Mouse (Mus musculus) spleen, embryonic (tissue): Measurements from ENCODE around the gene 4930452B06Rik.

Experiments
- CTCF ChIA-PET: fragments of 350-600 bp; sonication (Branson Sonifier 250); formaldehyde crosslinking; loops from one replicate; lab custom pipeline; 2022; lab: Charles Lee

4930452B06Rik gene

GRCm38 (mm10) chr14:8451117-8451516 is 214.9 kb downstream of the 4930452B06Rik start:
- CTCF ChIA-PET, result no interaction called here

- CTCF ChIA-PET, result no interaction called here
These were observed 215.7 kb downstream of the 4930452B06Rik start for GRCm38 (mm10) chr14:8450342-8450741.

GRCm38 (mm10) chr14:8449299-8449698 is 216.7 kb downstream of the 4930452B06Rik start:
- CTCF ChIA-PET, result no interaction called here

GRCm38 (mm10) chr14:8447352-8447751 is 218.7 kb downstream of the 4930452B06Rik start:
- CTCF ChIA-PET, result no interaction called here

- CTCF ChIA-PET, result no interaction called here
These were observed 221.7 kb downstream of the 4930452B06Rik start for GRCm38 (mm10) chr14:8444363-8444762.

- CTCF ChIA-PET, result no interaction called here
These were observed 223.3 kb downstream of the 4930452B06Rik start for GRCm38 (mm10) chr14:8442691-8443090.

- CTCF ChIA-PET, result no interaction called here
These were observed 224.4 kb downstream of the 4930452B06Rik start for GRCm38 (mm10) chr14:8441623-8442022.

- CTCF ChIA-PET, result no interaction called here
These were observed 235.3 kb downstream of the 4930452B06Rik start for GRCm38 (mm10) chr14:8430611-8431230.

- CTCF ChIA-PET, result no interaction called here
These were observed 236.3 kb downstream of the 4930452B06Rik start for GRCm38 (mm10) chr14:8429767-8430166.

- CTCF ChIA-PET, result no interaction called here
These were observed 243.2 kb downstream of the 4930452B06Rik start for GRCm38 (mm10) chr14:8422833-8423232.

GRCm38 (mm10) chr14:8421199-8421787 is 244.7 kb downstream of the 4930452B06Rik start:
- CTCF ChIA-PET, result no interaction called here

- CTCF ChIA-PET, result no interaction called here
These were observed 247.4 kb downstream of the 4930452B06Rik start for GRCm38 (mm10) chr14:8418610-8419009.

- CTCF ChIA-PET, result no interaction called here
These were observed 260.1 kb downstream of the 4930452B06Rik start for GRCm38 (mm10) chr14:8405946-8406345.

GRCm38 (mm10) chr14:8403310-8403709 is 262.7 kb downstream of the 4930452B06Rik start:
- CTCF ChIA-PET, result no interaction called here

GRCm38 (mm10) chr14:8398507-8398906 is 267.5 kb downstream of the 4930452B06Rik start:
- CTCF ChIA-PET, result no interaction called here

- CTCF ChIA-PET, result no interaction called here
These were observed 270.3 kb downstream of the 4930452B06Rik start for GRCm38 (mm10) chr14:8395690-8396287.

GRCm38 (mm10) chr14:8392181-8392825 is 273.7 kb downstream of the 4930452B06Rik start:
- CTCF ChIA-PET, result no interaction called here
